Mouse (Mus musculus) MEL (cell line): ENCODE data around the gene Gm4707. TPM values are rescaled to one million over a fixed set of nuclear protein-coding genes. Genes with fewer than 3 reads are reported as not detected.
A peak's percentile ranks its signal among the peaks of the same experiment; 100 is the strongest.

ENCODE experiments used
- DNase-seq: peaks from one replicate; pipeline ENCODE4 v3.0.0; 2011; ENCODE audit warnings: low read depth, low spot score
- H3K27ac ChIP-seq: 2 replicates; pipeline ENCODE4 v1.5.1; 2012; ENCODE audit warnings: low read depth, mild to moderate bottlenecking, control low read depth, low read length, moderate library complexity; ENCODE audit not compliant: control insufficient read depth
- H3K27me3 ChIP-seq, 2 experiments: fragments of 150-350 bp in 1 of 2; sonication (generic) in 1 of 2; 2 replicates each; pipeline ENCODE4 v1.6.1; 2012; ENCODE audit warnings: low read length in 2 of 2, mild to moderate bottlenecking in 2 of 2, improper control_type of control experiment in 1 of 2, moderate library complexity in 1 of 2; ENCODE audit not compliant: insufficient read depth in 2 of 2, control insufficient read depth in 1 of 2
- H3K36me3 ChIP-seq, 2 experiments: 2 replicates each; pipeline ENCODE4 v1.6.1; 2012 to 2014; ENCODE audit warnings: low read length in 2 of 2, improper control_type of control experiment in 1 of 2, inconsistent platforms in 1 of 2, mild to moderate bottlenecking in 1 of 2; ENCODE audit not compliant: insufficient read depth in 2 of 2, control insufficient read depth in 1 of 2
- H3K4me1 ChIP-seq, 2 experiments: fragments of 150-350 bp in 1 of 2; sonication (generic) in 1 of 2; 2 replicates each; pipeline ENCODE4 v1.6.1; 2012; ENCODE audit warnings: low read length in 2 of 2, improper control_type of control experiment in 1 of 2, mild to moderate bottlenecking in 1 of 2; ENCODE audit not compliant: insufficient read depth in 2 of 2, control insufficient read depth in 1 of 2
- H3K4me3 ChIP-seq, 2 experiments: fragments of 150-350 bp in 1 of 2; sonication (generic) in 1 of 2; 2 replicates each; pipeline ENCODE4 v1.5.1; 2012; ENCODE audit warnings: low read depth in 2 of 2, low read length in 2 of 2, mild to moderate bottlenecking in 2 of 2, moderate library complexity in 2 of 2, control low read depth in 1 of 2, improper control_type of control experiment in 1 of 2; ENCODE audit not compliant: control insufficient read depth in 1 of 2, insufficient read depth in 1 of 2
- H3K79me2 ChIP-seq: 2 replicates; pipeline ENCODE4 v1.6.1; 2012; ENCODE audit warnings: mild to moderate bottlenecking, low read length, moderate library complexity; ENCODE audit not compliant: control insufficient read depth, poor library complexity, insufficient read depth
- H3K9ac ChIP-seq: 2 replicates; pipeline ENCODE4 v1.6.1; 2012; ENCODE audit warnings: low read depth, mild to moderate bottlenecking, control low read depth, low read length, moderate library complexity; ENCODE audit not compliant: control insufficient read depth, poor library complexity, severe bottlenecking
- H3K9me3 ChIP-seq: fragments of 150-350 bp; sonication (generic); replicated peaks from 2 replicates; pipeline ENCODE4 v1.6.1; 2012; ENCODE audit warnings: mild to moderate bottlenecking, low read length, improper control_type of control experiment, moderate library complexity; ENCODE audit not compliant: insufficient read depth
- CHD1 ChIP-seq: IDR thresholded peaks from 2 replicates; pipeline ENCODE4 v1.6.1; 2012; ENCODE audit warnings: low read depth, mild to moderate bottlenecking, inconsistent platforms, low read length, improper control_type of control experiment
- CHD2 ChIP-seq: IDR thresholded peaks from 2 replicates; pipeline ENCODE4 v1.6.1; 2011; ENCODE audit warnings: low read length, improper control_type of control experiment
- CTCF ChIP-seq, 3 experiments: IDR thresholded peaks in 2 of 3; conservative IDR thresholded peaks in 1 of 3; 2 replicates each; pipeline ENCODE4 v1.5.1; 2011 to 2012; ENCODE audit warnings: low read length in 3 of 3, low read depth in 2 of 3, mild to moderate bottlenecking in 2 of 3, improper control_type of control experiment in 1 of 3, inconsistent platforms in 1 of 3, mixed read lengths in 1 of 3, moderate library complexity in 1 of 3; ENCODE audit not compliant: control insufficient read depth in 1 of 3, insufficient read depth in 1 of 3, poor library complexity in 1 of 3, severe bottlenecking in 1 of 3
- E2F4 ChIP-seq: IDR thresholded peaks from 2 replicates; pipeline ENCODE4 v1.6.1; 2011; ENCODE audit warnings: low read depth, low read length, improper control_type of control experiment, borderline replicate concordance
- ELF1 ChIP-seq: IDR thresholded peaks from 2 replicates; pipeline ENCODE4 v1.6.1; 2014; ENCODE audit warnings: low read depth, mild to moderate bottlenecking, inconsistent platforms, low read length, improper control_type of control experiment, moderate library complexity
- EP300 ChIP-seq, 2 experiments: IDR thresholded peaks; 2 replicates each; pipeline ENCODE4 v1.6.1; 2011; ENCODE audit warnings: improper control_type of control experiment in 2 of 2, low read length in 2 of 2, low read depth in 1 of 2, mild to moderate bottlenecking in 1 of 2
- ETS1 ChIP-seq: IDR thresholded peaks from 2 replicates; pipeline ENCODE4 v1.6.1; 2012; ENCODE audit warnings: low read depth, mild to moderate bottlenecking, inconsistent platforms, low read length, improper control_type of control experiment, moderate library complexity
- GABPA ChIP-seq: IDR thresholded peaks from 2 replicates; pipeline ENCODE4 v1.6.1; 2012; ENCODE audit warnings: low read depth, mild to moderate bottlenecking, inconsistent platforms, low read length, improper control_type of control experiment, moderate library complexity
- GATA1 ChIP-seq: IDR thresholded peaks from 2 replicates; pipeline ENCODE4 v1.6.1; 2011; ENCODE audit warnings: low read depth, low read length, improper control_type of control experiment
- HCFC1 ChIP-seq: IDR thresholded peaks from 2 replicates; pipeline ENCODE4 v1.6.1; 2012; ENCODE audit warnings: low read depth, mild to moderate bottlenecking, inconsistent platforms, low read length, improper control_type of control experiment, moderate library complexity
- JUND ChIP-seq: IDR thresholded peaks from 2 replicates; pipeline ENCODE4 v1.6.1; 2011; ENCODE audit warnings: low read depth, mild to moderate bottlenecking, improper control_type of control experiment, low read length
- KAT2A ChIP-seq: conservative IDR thresholded peaks from 2 replicates; pipeline ENCODE4 v1.6.1; 2012; ENCODE audit warnings: low read depth, low read length, improper control_type of control experiment, inconsistent platforms
- MAFK ChIP-seq: IDR thresholded peaks from 2 replicates; pipeline ENCODE4 v1.6.1; 2011; ENCODE audit warnings: low read depth, mild to moderate bottlenecking, low read length, improper control_type of control experiment, borderline replicate concordance
- MAX ChIP-seq: IDR thresholded peaks from 2 replicates; pipeline ENCODE4 v1.6.1; 2011; ENCODE audit warnings: low read length, improper control_type of control experiment
- MAZ ChIP-seq: IDR thresholded peaks from 2 replicates; pipeline ENCODE4 v1.6.1; 2012; ENCODE audit warnings: low read depth, mild to moderate bottlenecking, inconsistent platforms, low read length, improper control_type of control experiment
- MEF2A ChIP-seq: IDR thresholded peaks from 2 replicates; pipeline ENCODE4 v1.6.1; 2014; ENCODE audit warnings: low read depth, mild to moderate bottlenecking, inconsistent platforms, low read length, improper control_type of control experiment; ENCODE audit not compliant: poor library complexity, insufficient replicate concordance, severe bottlenecking; ENCODE audit errors: extremely low read depth
- MXI1 ChIP-seq: IDR thresholded peaks from 2 replicates; pipeline ENCODE4 v1.6.1; 2011; ENCODE audit warnings: mild to moderate bottlenecking, low read depth, low read length, improper control_type of control experiment
- MYC ChIP-seq: IDR thresholded peaks from 2 replicates; pipeline ENCODE4 v1.6.1; 2011; ENCODE audit warnings: low read depth, mild to moderate bottlenecking, low read length, improper control_type of control experiment, moderate library complexity
- NRF1 ChIP-seq: IDR thresholded peaks from 2 replicates; pipeline ENCODE4 v1.6.1; 2014; ENCODE audit warnings: low read depth, mild to moderate bottlenecking, inconsistent platforms, low read length, improper control_type of control experiment, moderate library complexity; ENCODE audit not compliant: poor library complexity, insufficient read depth, severe bottlenecking
- POLR2A ChIP-seq, 2 experiments: IDR thresholded peaks; 2 replicates each; pipeline ENCODE4 v1.6.1; 2011 to 2012; ENCODE audit warnings: low read length in 2 of 2, mild to moderate bottlenecking in 2 of 2, control low read depth in 1 of 2, improper control_type of control experiment in 1 of 2, low read depth in 1 of 2, moderate library complexity in 1 of 2; ENCODE audit not compliant: control insufficient read depth in 1 of 2, insufficient read depth in 1 of 2, poor library complexity in 1 of 2
- POLR2AphosphoS2 ChIP-seq: IDR thresholded peaks from 2 replicates; pipeline ENCODE4 v1.6.1; 2011; ENCODE audit warnings: low read length, improper control_type of control experiment
- POLR2AphosphoS5 ChIP-seq: IDR thresholded peaks from 2 replicates; pipeline ENCODE4 v1.6.1; 2012; ENCODE audit warnings: low read depth, borderline replicate concordance, mild to moderate bottlenecking, inconsistent platforms, low read length, moderate library complexity, mixed read lengths
- RAD21 ChIP-seq: IDR thresholded peaks from 2 replicates; pipeline ENCODE4 v1.6.1; 2011; ENCODE audit warnings: mild to moderate bottlenecking, low read depth, low read length, improper control_type of control experiment
- RCOR1 ChIP-seq: IDR thresholded peaks from 2 replicates; pipeline ENCODE4 v1.6.1; 2012; ENCODE audit warnings: low read depth, mild to moderate bottlenecking, inconsistent platforms, low read length, improper control_type of control experiment
- SIN3A ChIP-seq: IDR thresholded peaks from 2 replicates; pipeline ENCODE4 v1.6.1; 2012; ENCODE audit warnings: low read length, improper control_type of control experiment, inconsistent platforms
- SMC3 ChIP-seq: IDR thresholded peaks from 2 replicates; pipeline ENCODE4 v1.6.1; 2011; ENCODE audit warnings: low read depth, low read length, improper control_type of control experiment
- TAL1 ChIP-seq: IDR thresholded peaks from 2 replicates; pipeline ENCODE4 v1.6.1; 2012; ENCODE audit warnings: mild to moderate bottlenecking, inconsistent platforms, low read length, moderate library complexity, mixed read lengths
- TBP ChIP-seq: IDR thresholded peaks from 2 replicates; pipeline ENCODE4 v1.8.0; 2011; ENCODE audit warnings: low read depth, low read length, improper control_type of control experiment
- TCF12 ChIP-seq: IDR thresholded peaks from 2 replicates; pipeline ENCODE4 v1.6.1; 2014; ENCODE audit warnings: low read depth, mild to moderate bottlenecking, inconsistent platforms, low read length, improper control_type of control experiment, moderate library complexity
- UBTF ChIP-seq: IDR thresholded peaks from 2 replicates; pipeline ENCODE4 v1.6.1; 2012; ENCODE audit warnings: low read depth, mild to moderate bottlenecking, inconsistent platforms, low read length, improper control_type of control experiment, moderate library complexity, borderline replicate concordance; ENCODE audit not compliant: insufficient read depth
- USF1 ChIP-seq: IDR thresholded peaks from 2 replicates; pipeline ENCODE4 v1.6.1; 2014; ENCODE audit warnings: low read depth, mild to moderate bottlenecking, inconsistent platforms, low read length, improper control_type of control experiment, moderate library complexity
- USF2 ChIP-seq, 2 experiments: IDR thresholded peaks; 2 replicates each; pipeline ENCODE4 v1.6.1; 2011 to 2012; ENCODE audit warnings: improper control_type of control experiment in 2 of 2, low read length in 2 of 2, borderline replicate concordance in 1 of 2, inconsistent platforms in 1 of 2, low read depth in 1 of 2, mild to moderate bottlenecking in 1 of 2; ENCODE audit not compliant: insufficient read depth in 1 of 2
- ZKSCAN1 ChIP-seq: IDR thresholded peaks from 2 replicates; pipeline ENCODE4 v1.6.1; 2012; ENCODE audit warnings: low read depth, mild to moderate bottlenecking, inconsistent platforms, low read length, improper control_type of control experiment, moderate library complexity
- ZMIZ1 ChIP-seq: IDR thresholded peaks from 2 replicates; pipeline ENCODE4 v1.6.1; 2012; ENCODE audit warnings: low read depth, mild to moderate bottlenecking, inconsistent platforms, low read length, improper control_type of control experiment, moderate library complexity
- ZNF384 ChIP-seq: IDR thresholded peaks from 2 replicates; pipeline ENCODE4 v1.6.1; 2012; ENCODE audit warnings: low read depth, mild to moderate bottlenecking, inconsistent platforms, low read length, improper control_type of control experiment
- polyA plus RNA-seq, 2 experiments: library from polyadenylated mRNA; stranded (reverse) in 1 of 2; unstranded in 1 of 2; fragments of >175 nt in 1 of 2; fragments of >200 nt in 1 of 2; gene quantifications; 2 replicates each; pipeline versions ENCODE4 v1.2.1 to v1.2.4; 2012; ENCODE audit warnings: low replicate concordance in 2 of 2, low read depth in 1 of 2; ENCODE audit not compliant: insufficient read length in 2 of 2, insufficient read depth in 1 of 2, missing spikeins in 1 of 2
- total RNA-seq: library from RNA; depleted of rRNA; stranded (reverse); fragments of 300-350 nt; gene quantifications from 2 replicates; pipeline ENCODE4 v1.2.3, GENCODE M21; 2012

The Gm4707 gene
- total and polyA plus RNA-seq, 3 experiments = 0.26 to 1.1 TPM; not detected in 1

DNA sequence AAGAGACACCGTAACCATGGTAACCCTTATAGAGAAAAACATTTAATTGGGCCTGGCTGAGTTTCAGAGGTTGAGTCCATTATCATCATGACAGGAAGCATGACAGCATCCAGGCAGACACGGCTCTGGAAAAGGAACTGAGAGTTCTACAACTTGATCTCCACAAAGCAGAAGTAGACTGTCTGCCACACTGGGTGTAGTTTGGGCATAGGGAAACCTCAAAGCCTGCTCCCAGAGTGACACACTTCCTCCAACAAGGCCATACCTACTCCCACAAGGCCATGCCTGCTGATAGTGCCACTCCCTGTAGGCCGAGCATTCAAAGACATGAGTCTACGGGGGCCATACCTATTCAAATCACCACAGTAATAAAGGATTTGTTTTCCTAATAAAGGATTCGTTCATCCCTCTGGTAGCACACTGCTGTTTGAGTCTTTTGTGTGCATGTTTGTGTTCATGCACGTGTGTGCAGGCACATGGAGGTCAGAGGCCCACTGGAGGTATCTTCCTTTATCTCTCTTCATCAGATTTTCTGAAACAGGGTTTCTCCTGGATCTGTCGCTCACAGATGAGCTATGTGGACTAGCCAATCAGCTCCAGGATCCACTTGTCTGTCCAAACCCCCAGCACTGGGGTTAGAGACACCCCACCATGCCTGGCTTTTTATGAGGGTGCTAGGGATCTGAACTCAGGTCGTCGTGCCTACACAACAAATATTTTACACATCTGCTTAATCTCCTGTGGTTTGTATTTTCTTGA is 30.2 kb upstream of the Gm4707 start:
- Histone ChIP-seq H3K4me3 (no peak overlapping the region), H3K79me2 (no peaks in the 10 kb centered on the region), H3K9me3 (no peaks in the 10 kb centered on the region), H3K36me3 (peaks cover 0 to 24% of the 10 kb centered on the region in 2 experiments; a peak in 2 of 4 replicates), H3K9ac (peak overlapping the region; percentile 18), H3K4me1 (peaks cover 3 to 29% of the 10 kb centered on the region in 2 experiments; a peak in 3 of 4 replicates), H3K27ac (peak overlapping the region; percentile 86), H3K27me3 (no peaks in the 10 kb centered on the region)
- DNase-seq = peak; percentile 93
- no peak for TF ChIP-seq POLR2AphosphoS2
- TF ChIP-seq USF1 = no peak
- peak; percentile 38; a peak in 1 of 4 replicates for TF ChIP-seq EP300 (IDR thresholded peaks at IDR 0.05; ENCODE audit: low read depth in 1 of 2, low read length in 2 of 2)
- peak; percentile 69; the same call in 1 of the 2 replicates for TF ChIP-seq ZKSCAN1
- peak; percentile 52; the same call in 1 of the 2 replicates for TF ChIP-seq ETS1
- TF ChIP-seq MAX = peak; percentile 17; the same call in 1 of the 2 replicates
- no peak for TF ChIP-seq CTCF (IDR thresholded peaks at IDR 0.05 in 2 of 3, conservative IDR thresholded peaks at IDR 0.05 in 1 of 3; ENCODE audit: control insufficient read depth in 1 of 3, insufficient read depth in 1 of 3, low read depth in 2 of 3, low read length in 3 of 3, poor library complexity in 1 of 3, severe bottlenecking in 1 of 3)
- peak; percentile 89 for TF ChIP-seq MYC
- peak in 1 of 2 experiments; percentile 56; a peak in 1 of 4 replicates for TF ChIP-seq POLR2A (IDR thresholded peaks at IDR 0.05; ENCODE audit: control insufficient read depth in 1 of 2, insufficient read depth in 1 of 2, low read depth in 1 of 2, low read length in 2 of 2, poor library complexity in 1 of 2)
- TF ChIP-seq ZMIZ1 = no peak
- no peak for TF ChIP-seq E2F4
- TF ChIP-seq TBP = peak; percentile 75; the same call in 1 of the 2 replicates
- TF ChIP-seq MEF2A = no peak
- TF ChIP-seq RCOR1 = 0 out of 2 replicates have a peak, but pooled peaks have one; percentile 31
- no peak for TF ChIP-seq NRF1
- no peak for TF ChIP-seq UBTF
- no peak for TF ChIP-seq RAD21
- TF ChIP-seq KAT2A = no peak
- no peak for TF ChIP-seq JUND
- TF ChIP-seq MAFK = no peak
- no peak for TF ChIP-seq ZNF384
- TF ChIP-seq CHD1 = no peak
- peak; percentile 51; the same call in 1 of the 2 replicates for TF ChIP-seq HCFC1
- no peak for TF ChIP-seq USF2 (IDR thresholded peaks at IDR 0.05; ENCODE audit: borderline replicate concordance in 1 of 2, insufficient read depth in 1 of 2, low read depth in 1 of 2, low read length in 2 of 2)
- TF ChIP-seq GATA1 = peak; percentile 72
- no peak for TF ChIP-seq CHD2
- TF ChIP-seq ELF1 = no peak
- no peak for TF ChIP-seq GABPA
- peak; percentile 46 for TF ChIP-seq TAL1
- no peak for TF ChIP-seq MAZ
- TF ChIP-seq MXI1 = no peak; the same call in none of the 2 replicates
- TF ChIP-seq TCF12 = no peak
- TF ChIP-seq SMC3 = no peak
- peak; percentile 22; the same call in 1 of the 2 replicates for TF ChIP-seq SIN3A
- TF ChIP-seq POLR2AphosphoS5 = no peak
